Mouse (Mus musculus) testis, adult 2 months (tissue): ENCODE data around the gene 1700029F12Rik.

Experiments used
- CTCF ChIP-seq: fragments of 200-500 bp; IDR thresholded peaks from 2 replicates; pipeline ENCODE4 v1.5.1; 2012; ENCODE audit warnings: low read depth, mild to moderate bottlenecking, inconsistent platforms, low read length, moderate library complexity; ENCODE audit not compliant: control insufficient read depth, insufficient read depth, insufficient replicate concordance
- POLR2A ChIP-seq: fragments of 200-500 bp; IDR thresholded peaks from 2 replicates; pipeline ENCODE4 v1.6.1; 2012; ENCODE audit warnings: low read depth, mild to moderate bottlenecking, inconsistent platforms, low read length, moderate library complexity; ENCODE audit not compliant: control insufficient read depth

DNA sequence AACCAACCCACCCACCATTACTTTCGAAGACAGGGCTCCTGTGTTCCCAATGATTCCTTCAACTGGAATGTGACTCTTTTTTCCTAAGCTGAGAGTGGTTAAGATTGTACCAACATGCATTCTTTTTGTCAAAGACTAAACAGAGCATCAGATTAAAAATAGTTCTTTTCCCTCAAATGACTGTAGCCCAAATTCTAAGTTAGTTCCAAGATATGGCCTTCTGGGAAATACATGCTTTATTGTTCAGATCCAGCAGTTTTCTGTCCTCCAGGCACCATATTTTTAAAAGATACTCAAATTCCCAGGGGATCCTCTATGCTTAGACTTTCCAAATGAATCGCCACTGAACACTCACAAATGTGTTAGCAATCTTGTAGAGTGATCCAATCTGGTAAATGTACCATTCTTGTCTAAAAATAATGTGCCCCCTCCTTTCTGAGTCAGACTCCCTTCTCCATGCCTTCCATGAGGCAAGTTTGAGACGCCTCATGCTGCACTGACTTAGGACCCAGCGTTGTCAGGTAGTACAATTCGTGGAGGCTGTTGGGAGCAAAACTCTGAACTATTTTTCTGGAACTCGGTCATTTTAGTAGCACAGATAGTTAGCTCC, 57.1 kb downstream of the 1700029F12Rik start:
- TF ChIP-seq CTCF (no peak), POLR2A (no peak)
